Mouse (Mus musculus) adrenal gland, adult 18-20 months (tissue): Measurements from ENCODE around the gene Arhgdib. TPM values are rescaled to one million over a fixed set of nuclear protein-coding genes. Genes with fewer than 3 reads are reported as not detected.

Experiments
- DNase-seq, 2 experiments: peaks; one replicate each; pipeline ENCODE4 v3.0.0; 2021 to 2022; ENCODE audit warnings: low spot score in 2 of 2
- total RNA-seq, 2 experiments: library from RNA; stranded (reverse); gene quantifications; 1 replicate in 1 of 2; 2 replicates in 1 of 2; pipeline ENCODE4 v1.2.3; 2021

The Arhgdib gene
- total RNA-seq, 2 experiments from 2014 or later, result 20.0 to 25.7 TPM

GRCm38 (mm10) chr6:136954192-136954591 lies 12.5 kb upstream of the Arhgdib start:
- DNase-seq, result no peak

- DNase-seq, result no peak
These were observed 11.2 kb upstream of the Arhgdib start for GRCm38 (mm10) chr6:136952930-136953329.

GRCm38 (mm10) chr6:136950171-136950570 lies 8.5 kb upstream of the Arhgdib start:
- no peak for DNase-seq

- DNase-seq, result no peak
These were observed 6.0 kb upstream of the Arhgdib start for GRCm38 (mm10) chr6:136947716-136948115.

- DNase-seq, result no peak
These were observed 5.2 kb upstream of the Arhgdib start for GRCm38 (mm10) chr6:136946943-136947342.

GRCm38 (mm10) chr6:136946241-136946640 lies 4.5 kb upstream of the Arhgdib start:
- DNase-seq, result no peak

- no peak for DNase-seq
These were observed 2.8 kb upstream of the Arhgdib start for GRCm38 (mm10) chr6:136944511-136944910.

GRCm38 (mm10) chr6:136943392-136943791 lies 1.7 kb upstream of the Arhgdib start:
- no peak for DNase-seq

GRCm38 (mm10) chr6:136942280-136942679 lies 581 bp upstream of the Arhgdib start:
- no peak for DNase-seq

- no peak for DNase-seq
These were observed 1.3 kb downstream of the Arhgdib start for GRCm38 (mm10) chr6:136940188-136940960.

GRCm38 (mm10) chr6:136939326-136940187 lies 2.1 kb downstream of the Arhgdib start:
- DNase-seq, result no peak

GRCm38 (mm10) chr6:136938331-136939126 lies 3.2 kb downstream of the Arhgdib start:
- DNase-seq, result peak in 1 of 2 experiments; percentile 8

- DNase-seq, result no peak
These were observed 4.6 kb downstream of the Arhgdib start for GRCm38 (mm10) chr6:136937117-136937516.

GRCm38 (mm10) chr6:136936361-136936760 lies 5.3 kb downstream of the Arhgdib start:
- DNase-seq, result no peak

GRCm38 (mm10) chr6:136935233-136935632 lies 6.5 kb downstream of the Arhgdib start:
- DNase-seq, result no peak

- no peak for DNase-seq
These were observed 7.6 kb downstream of the Arhgdib start for GRCm38 (mm10) chr6:136934068-136934467.

- no peak for DNase-seq
These were observed 10.5 kb downstream of the Arhgdib start for GRCm38 (mm10) chr6:136931246-136931645.

- no peak for DNase-seq
These were observed 11.0 kb downstream of the Arhgdib start for GRCm38 (mm10) chr6:136930677-136931076.

GRCm38 (mm10) chr6:136927626-136928025 lies 14.1 kb downstream of the Arhgdib start:
- DNase-seq, result no peak

GRCm38 (mm10) chr6:136925049-136925448 lies 16.6 kb downstream of the Arhgdib start:
- no peak for DNase-seq

GRCm38 (mm10) chr6:136923532-136923931 lies 18.2 kb downstream of the Arhgdib start, which contains the start of gene Pde6h:
TSS of gene Pde6h (plus strand) at chr6:136923832.
- no peak for DNase-seq
